Mouse (Mus musculus) forebrain, embryonic 16.5 days (tissue): ENCODE results near the gene Rpl22. TPM values are rescaled to one million over a fixed set of nuclear protein-coding genes. Genes with fewer than 3 reads are reported as not detected.

Experiments
- ATAC-seq: fragments of 200-750 bp; cut with Nextera tagmentation; 2 replicates; pipeline ENCODE4 v1.8.0; 2017; ENCODE audit warnings: mild to moderate bottlenecking, moderate library complexity
- H3K27ac ChIP-seq: fragments of 300-500 bp; sonication (generic); 2 replicates; pipeline ENCODE4 v1.5.1; 2014; ENCODE audit warnings: low read length, control low read depth
- H3K27me3 ChIP-seq: fragments of 300-500 bp; sonication (generic); replicated peaks from 2 replicates; pipeline ENCODE4 v1.6.1; 2014; ENCODE audit warnings: low read length; ENCODE audit not compliant: control insufficient read depth, insufficient read depth
- H3K36me3 ChIP-seq: fragments of 300-500 bp; sonication (generic); 2 replicates; pipeline ENCODE4 v1.6.1; 2014; ENCODE audit not compliant: control insufficient read depth, insufficient read depth
- H3K4me1 ChIP-seq: fragments of 300-500 bp; sonication (generic); replicated peaks from 2 replicates; pipeline ENCODE4 v1.6.1; 2014; ENCODE audit warnings: low read length; ENCODE audit not compliant: control insufficient read depth, insufficient read depth
- H3K4me2 ChIP-seq: fragments of 300-500 bp; sonication (generic); 2 replicates; pipeline ENCODE4 v1.6.1; 2014; ENCODE audit warnings: mild to moderate bottlenecking, low read length, control low read depth
- H3K4me3 ChIP-seq: fragments of 300-500 bp; sonication (generic); replicated peaks from 2 replicates; pipeline ENCODE4 v1.5.1; 2014; ENCODE audit warnings: mild to moderate bottlenecking, low read length, control low read depth
- H3K9ac ChIP-seq: fragments of 300-500 bp; sonication (generic); replicated peaks from 2 replicates; pipeline ENCODE4 v1.6.1; 2014; ENCODE audit warnings: low read depth, low read length, control low read depth
- H3K9me3 ChIP-seq: fragments of 300-500 bp; sonication (generic); 2 replicates; pipeline ENCODE4 v1.6.1; 2016; ENCODE audit warnings: low read length; ENCODE audit not compliant: control insufficient read depth
- WGBS: fragments of 180-500 bp; shearing (Covaris S2); extraction: QIAGEN DNeasy Blood & Tissue Kit; methylation state at CpG from one replicate; pipeline ENCODE4 v1.1.7; 2014; 5-methylcytosine and 5-hydroxymethylcytosine counted together
- polyA plus RNA-seq: library from polyadenylated mRNA; unstranded; fragments of >200 nt; fragmentation: Nextera tagmentation; extraction: Ambion mirVana; gene quantifications from 2 replicates; pipeline ENCODE4 v1.2.1, GENCODE M21; 2015

Rpl22 gene
- polyA plus RNA-seq, 1 experiment from 2014 or later, result 173 TPM

DNA sequence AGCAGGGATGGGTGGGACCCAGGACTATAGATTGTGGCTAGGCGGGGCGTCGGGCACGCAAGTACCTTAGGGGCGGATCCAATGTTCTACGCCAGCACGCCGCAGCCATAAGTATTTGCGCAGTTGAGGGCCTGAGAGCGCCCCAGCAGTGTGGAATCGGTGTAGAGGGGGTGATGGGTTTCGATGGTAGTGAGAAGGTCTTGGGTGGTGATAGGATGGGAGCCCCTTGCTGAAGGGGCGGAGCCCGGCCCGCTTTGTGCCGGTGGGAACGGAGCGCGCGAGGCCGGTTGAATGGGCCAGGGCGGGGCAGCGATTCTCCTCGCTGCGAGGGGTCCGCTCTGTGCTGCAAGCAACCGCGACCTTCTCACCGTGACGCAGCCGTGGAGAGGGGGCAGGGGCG, 39.4 kb upstream of the Rpl22 start:
- no peaks in the 10 kb centered on the region for H3K9me3 ChIP-seq
- peak overlapping the region; percentile 49 for H3K4me3 ChIP-seq
- H3K4me1 ChIP-seq, result peaks cover 43% of the 10 kb centered on the region
- peak overlapping the region; percentile 57 for H3K9ac ChIP-seq
- whole genome bisulfite sequencing, result 1% methylated on average over 32 of the region's 32 CpGs
- no peaks in the 10 kb centered on the region for H3K36me3 ChIP-seq
- peaks cover 83% of the 10 kb centered on the region for H3K27me3 ChIP-seq
- ATAC-seq, result peak; percentile 26
- no peak overlapping the region for H3K27ac ChIP-seq
- H3K4me2 ChIP-seq, result peak overlapping the region; percentile 69

- Histone ChIP-seq H3K9ac (peak overlapping the region; percentile 57), H3K4me3 (peak overlapping the region; percentile 49), H3K27me3 (peaks cover 83% of the 10 kb centered on the region), H3K9me3 (no peaks in the 10 kb centered on the region), H3K27ac (no peak overlapping the region), H3K36me3 (no peaks in the 10 kb centered on the region), H3K4me1 (peaks cover 43% of the 10 kb centered on the region), H3K4me2 (peak overlapping the region; percentile 69)
- WGBS, result 2% methylated on average over 26 of the region's 26 CpGs
- no peak for ATAC-seq
These were observed 38.7 kb upstream of the Rpl22 start for GRCm38 (mm10) chr4:152286887-152287286.

- Histone ChIP-seq H3K4me2 (no peak overlapping the region), H3K27me3 (peaks cover 82% of the 10 kb centered on the region), H3K9me3 (no peaks in the 10 kb centered on the region), H3K36me3 (no peaks in the 10 kb centered on the region), H3K4me1 (peaks cover 43% of the 10 kb centered on the region), H3K27ac (no peak overlapping the region), H3K4me3 (no peak overlapping the region), H3K9ac (no peak overlapping the region)
- no peak for ATAC-seq
- WGBS, result 9% methylated on average over 19 of the region's 19 CpGs
These were observed 38.0 kb upstream of the Rpl22 start for GRCm38 (mm10) chr4:152287317-152288120.

DNA sequence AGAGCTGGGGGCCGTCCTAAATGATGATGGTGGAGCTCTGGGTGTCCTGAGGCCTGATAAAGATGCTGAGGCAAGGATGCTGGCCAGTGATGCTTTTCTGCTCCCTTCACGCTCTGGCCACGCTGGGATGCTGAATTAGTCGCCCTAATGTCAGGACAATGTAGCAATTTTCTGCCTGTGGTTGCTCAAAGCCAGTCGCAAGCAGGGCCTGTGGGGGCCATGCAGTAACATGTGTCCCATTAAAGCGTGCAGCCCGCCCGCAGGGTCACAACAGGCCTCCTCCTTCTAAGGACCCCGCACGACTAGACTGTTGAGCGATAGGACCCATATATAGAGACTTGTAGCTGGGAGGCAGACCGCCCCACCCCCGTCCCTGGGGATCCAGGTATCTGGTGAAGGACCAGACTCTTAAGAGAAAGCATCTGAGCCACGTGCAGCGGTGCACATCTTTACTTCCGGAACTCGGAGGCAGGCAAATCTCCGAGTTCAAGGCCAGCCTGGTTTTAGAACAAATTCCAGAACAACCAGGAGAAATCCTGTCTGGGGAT, 37.1 kb upstream of the Rpl22 start:
- no peak for ATAC-seq
- Histone ChIP-seq H3K27ac (no peak overlapping the region), H3K4me2 (no peak overlapping the region), H3K4me1 (peaks cover 35% of the 10 kb centered on the region), H3K9ac (no peak overlapping the region), H3K9me3 (no peaks in the 10 kb centered on the region), H3K27me3 (peaks cover 84% of the 10 kb centered on the region), H3K4me3 (no peak overlapping the region), H3K36me3 (no peaks in the 10 kb centered on the region)
- 36% methylated on average over 18 of the region's 18 CpGs for WGBS

GRCm38 (mm10) chr4:152290385-152290784, 35.2 kb upstream of the Rpl22 start:
- ATAC-seq, result peak; percentile 24
- Histone ChIP-seq H3K4me3 (peak overlapping the region; percentile 36), H3K9ac (peak overlapping the region; percentile 57), H3K27me3 (peaks cover 79% of the 10 kb centered on the region), H3K27ac (no peak overlapping the region), H3K9me3 (no peaks in the 10 kb centered on the region), H3K4me2 (peak overlapping the region; percentile 64), H3K36me3 (no peaks in the 10 kb centered on the region), H3K4me1 (peaks cover 34% of the 10 kb centered on the region)
- under 1% methylated on average over 39 of the region's 39 CpGs for WGBS

DNA sequence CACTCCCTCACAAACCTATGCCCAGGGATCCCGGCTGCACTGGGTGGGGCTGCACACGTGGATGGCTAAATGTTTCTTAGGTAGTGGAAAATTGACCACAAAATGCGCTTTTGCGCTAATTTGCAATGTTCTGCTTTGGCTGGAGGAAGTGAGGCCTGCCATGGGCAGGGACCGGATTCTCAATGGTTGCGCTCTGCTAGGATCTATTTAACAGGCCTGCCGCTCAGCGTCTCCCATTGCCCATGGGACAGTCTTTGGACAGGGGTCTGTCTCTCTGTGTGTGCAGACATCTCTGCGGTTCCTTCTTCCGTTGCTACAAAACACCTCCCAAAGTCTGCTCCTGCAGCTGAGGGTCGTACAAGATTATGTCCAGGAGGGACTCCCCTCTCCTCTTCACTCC, 34.6 kb upstream of the Rpl22 start:
- H3K4me2 ChIP-seq, result peak overlapping the region; percentile 64; the same call in 1 of the 2 replicates

GRCm38 (mm10) chr4:152291562-152291961, 34.0 kb upstream of the Rpl22 start, which contains the start of gene Hes3:
Gene Hes3 (minus strand): TSS chr4:152291662.
- ATAC-seq, result no peak
- Histone ChIP-seq H3K4me2 (peak within 1 kb of the TSS; percentile 64), H3K4me3 (peak within 1 kb of the TSS; percentile 36), H3K27me3 (peaks cover 76% of the 10 kb centered on the region), H3K27ac (no peak within 1 kb of the TSS), H3K4me1 (peaks cover 29% of the 10 kb centered on the region), H3K9ac (peak within 1 kb of the TSS; percentile 57), H3K9me3 (no peaks in the 10 kb centered on the region), H3K36me3 (no peaks in the 10 kb centered on the region)
- 13% methylated on average over 6 of the region's 6 CpGs for WGBS

More for the DNA sequence above, 34.6 kb upstream of the Rpl22 start:
- WGBS, result 4% methylated on average over 11 of the region's 11 CpGs
- no peaks in the 10 kb centered on the region for H3K9me3 ChIP-seq
- no peak overlapping the region for H3K9ac ChIP-seq
- H3K36me3 ChIP-seq, result no peaks in the 10 kb centered on the region
- no peak for ATAC-seq
- no peak overlapping the region for H3K27ac ChIP-seq
- H3K4me1 ChIP-seq, result peaks cover 32% of the 10 kb centered on the region
- peaks cover 79% of the 10 kb centered on the region for H3K27me3 ChIP-seq
- no peak overlapping the region for H3K4me3 ChIP-seq

DNA sequence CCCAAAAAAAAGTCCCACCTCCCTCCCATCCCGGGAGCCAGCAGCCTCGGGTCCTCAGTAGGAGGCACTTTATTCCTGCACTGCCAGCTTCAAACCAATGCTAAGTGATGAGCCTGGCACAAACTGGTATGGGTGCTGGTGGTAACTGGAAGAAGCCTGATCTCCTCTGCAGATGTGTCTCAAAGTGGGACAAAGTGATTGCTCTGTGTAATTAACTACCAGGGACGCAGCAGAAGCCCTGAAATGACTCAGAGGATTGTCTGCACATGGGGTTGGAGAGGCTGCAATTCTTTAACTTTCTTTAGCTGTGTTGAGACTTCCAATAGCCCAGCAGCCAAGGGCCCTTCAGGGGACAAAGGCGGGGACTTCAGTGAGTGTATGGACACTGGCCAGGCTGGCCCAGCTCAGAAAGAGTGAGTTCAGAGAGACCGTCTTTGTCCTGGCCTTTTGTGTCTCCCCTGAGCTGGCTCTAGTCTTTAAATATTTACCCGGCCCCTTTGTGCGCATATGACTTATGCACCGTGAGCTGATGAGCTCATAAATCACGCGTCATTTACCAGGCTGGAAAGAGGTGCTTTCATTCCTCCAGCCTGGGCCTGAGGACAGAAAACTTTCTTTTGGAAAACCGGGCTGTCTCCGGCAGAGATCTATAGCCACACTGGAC, 33.3 kb upstream of the Rpl22 start:
- Histone ChIP-seq H3K4me2 (no peak overlapping the region), H3K27me3 (peaks cover 69% of the 10 kb centered on the region), H3K36me3 (no peaks in the 10 kb centered on the region), H3K27ac (no peak overlapping the region), H3K4me3 (no peak overlapping the region), H3K9ac (no peak overlapping the region), H3K4me1 (peaks cover 23% of the 10 kb centered on the region), H3K9me3 (no peaks in the 10 kb centered on the region)
- no peak for ATAC-seq
- 7% methylated on average over 12 of the region's 12 CpGs for WGBS

GRCm38 (mm10) chr4:152294188-152294929, 31.2 kb upstream of the Rpl22 start:
- WGBS, result 60% methylated on average over 10 of the region's 10 CpGs
- ATAC-seq, result no peak
- H3K36me3 ChIP-seq, result no peaks in the 10 kb centered on the region
- no peak overlapping the region for H3K4me3 ChIP-seq
- peaks cover 54% of the 10 kb centered on the region for H3K27me3 ChIP-seq
- H3K4me2 ChIP-seq, result no peak overlapping the region
- H3K27ac ChIP-seq, result no peak overlapping the region
- no peaks in the 10 kb centered on the region for H3K9me3 ChIP-seq
- no peak overlapping the region for H3K9ac ChIP-seq
- peaks cover 27% of the 10 kb centered on the region for H3K4me1 ChIP-seq
